Mouse (Mus musculus) activated CD4-positive, CD25-positive, alpha-beta regulatory T cell, adult 4 months (primary cell): Measurements from ENCODE around the gene Mrpl17. TPM values are rescaled to one million over a fixed set of nuclear protein-coding genes. Genes with fewer than 3 reads are reported as not detected.
A peak's percentile ranks its signal among the peaks of the same experiment; 100 is the strongest.
"Not testable (repeated sequence)": the region's sequence is repeated elsewhere in the genome, so short reads cannot be mapped to it uniquely, and the experiment has no call there.

ENCODE experiments used
- ATAC-seq: one replicate; pipeline ENCODE4 v1.8.0; 2017
- polyA plus RNA-seq, 2 experiments: library from polyadenylated mRNA; unstranded; fragments of 100-300 nt; shearing (Covaris generic); gene quantifications; one replicate each; pipeline ENCODE4 v1.2.1; 2017

The Mrpl17 gene
- polyA plus RNA-seq: 100 to 1,000 TPM; 175 to 216 TPM

GRCm38 (mm10) chr7:105810877-105811489, at the start of gene Mrpl17:
Gene Mrpl17, minus strand, starts transcription at chr7:105811099.
- peak; percentile 96 for ATAC-seq

GRCm38 (mm10) chr7:105855718-105856560, 45.0 kb upstream of the Mrpl17 start:
- not testable (repeated sequence) for ATAC-seq

GRCm38 (mm10) chr7:105824281-105824680, 13.4 kb upstream of the Mrpl17 start:
- no peak for ATAC-seq

- ATAC-seq: no peak
These were observed 7.6 kb upstream of the Mrpl17 start for GRCm38 (mm10) chr7:105818483-105818882.

GRCm38 (mm10) chr7:105816736-105817135, 5.8 kb upstream of the Mrpl17 start:
- ATAC-seq: peak; percentile 66

- ATAC-seq: no peak
These were observed 2.4 kb upstream of the Mrpl17 start for GRCm38 (mm10) chr7:105813326-105813725.

GRCm38 (mm10) chr7:105812566-105812965, 1.7 kb upstream of the Mrpl17 start:
- ATAC-seq: no peak

GRCm38 (mm10) chr7:105811516-105811915, 617 bp upstream of the Mrpl17 start:
- ATAC-seq: no peak

GRCm38 (mm10) chr7:105810280-105810876, 521 bp downstream of the Mrpl17 start:
- ATAC-seq: no peak

- no peak for ATAC-seq
These were observed 1.1 kb downstream of the Mrpl17 start for GRCm38 (mm10) chr7:105809836-105810235.

- ATAC-seq: no peak
These were observed 2.5 kb downstream of the Mrpl17 start for GRCm38 (mm10) chr7:105808385-105808784.

GRCm38 (mm10) chr7:105806716-105807115, 4.2 kb downstream of the Mrpl17 start:
- no peak for ATAC-seq

GRCm38 (mm10) chr7:105806125-105806524, 4.8 kb downstream of the Mrpl17 start:
- no peak for ATAC-seq

- ATAC-seq: no peak
These were observed 7.5 kb downstream of the Mrpl17 start for GRCm38 (mm10) chr7:105803428-105803827.

- no peak for ATAC-seq
These were observed 8.1 kb downstream of the Mrpl17 start for GRCm38 (mm10) chr7:105802771-105803170.

- ATAC-seq: no peak
These were observed 8.6 kb downstream of the Mrpl17 start for GRCm38 (mm10) chr7:105802312-105802711.

- no peak for ATAC-seq
These were observed 13.9 kb downstream of the Mrpl17 start for GRCm38 (mm10) chr7:105796972-105797371.

GRCm38 (mm10) chr7:105795759-105796366, 15.0 kb downstream of the Mrpl17 start:
- no peak for ATAC-seq

- ATAC-seq: no peak
These were observed 17.2 kb downstream of the Mrpl17 start for GRCm38 (mm10) chr7:105793701-105794100.

- no peak for ATAC-seq
These were observed 19.8 kb downstream of the Mrpl17 start for GRCm38 (mm10) chr7:105791147-105791546.

- no peak for ATAC-seq
These were observed 23.4 kb downstream of the Mrpl17 start, which contains the start of gene Dchs1 for GRCm38 (mm10) chr7:105787285-105788140. Gene Dchs1, minus strand, starts transcription at chr7:105787654.
